Mouse (Mus musculus): ENCODE measurements around the gene Vps72. TPM values are rescaled to one million over a fixed set of nuclear protein-coding genes. Genes with fewer than 3 reads are reported as not detected.
A peak's percentile ranks its signal among the peaks of the same experiment; 100 is the strongest.
"Not testable (repeated sequence)": the region's sequence is repeated elsewhere in the genome, so short reads cannot be mapped to it uniquely, and the experiment has no call there.

Vps72 gene
- 10 to 100 TPM; 36.2 to 43.7 TPM for total RNA-seq (2021)

DNA sequence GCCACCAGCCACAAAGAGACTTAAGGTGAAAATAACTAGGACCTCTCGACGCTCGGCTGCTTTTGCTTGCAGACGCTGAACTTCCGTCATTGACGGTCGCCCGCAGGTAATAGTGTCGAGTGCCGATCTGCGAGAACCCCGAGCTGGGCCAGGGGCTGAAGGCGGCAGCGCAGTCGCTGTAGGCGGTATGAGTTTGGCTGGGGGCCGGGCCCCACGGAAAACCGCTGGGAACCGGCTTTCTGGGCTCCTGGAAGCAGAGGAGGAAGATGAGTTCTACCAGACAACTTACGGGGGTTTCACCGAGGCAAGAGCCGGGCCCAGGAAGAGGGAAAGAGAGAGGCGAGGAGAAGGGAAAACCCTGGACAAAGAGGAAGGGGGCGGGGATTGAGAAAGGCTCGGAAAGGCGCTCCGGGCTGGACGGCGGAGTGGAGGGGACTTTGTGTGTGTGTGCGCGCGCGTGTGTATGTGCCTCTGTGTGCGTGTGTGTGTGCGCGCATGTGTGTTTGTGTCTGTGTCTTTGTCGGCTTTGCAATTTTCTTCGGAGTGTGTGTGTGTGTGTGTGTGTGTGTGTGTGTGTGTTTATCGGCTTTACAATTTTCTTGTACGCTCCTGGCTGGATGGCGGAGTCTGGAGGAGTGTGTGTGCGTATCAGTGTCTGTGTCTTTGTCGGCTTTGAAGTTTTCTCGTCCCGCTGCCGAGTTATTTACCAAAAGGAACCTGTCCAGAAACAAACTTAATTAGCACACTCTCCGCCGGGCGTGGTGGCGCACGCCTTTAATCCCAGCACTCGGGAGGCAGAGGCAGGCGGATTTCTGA is at the start of gene Vps72:
TSS of gene Vps72 (plus strand) at position 112 of the 816 bp plus-strand sequence.
- intact Hi-C loops (cut with DNase I): loop anchor here (2.0 kb wide), 1 partner anchor 22 kb away; no protein-coding TSS in a partner anchor
- peak; percentile 91 to 96 for DNase-seq (ENCODE audit: low spot score in 2 of 2)

DNA sequence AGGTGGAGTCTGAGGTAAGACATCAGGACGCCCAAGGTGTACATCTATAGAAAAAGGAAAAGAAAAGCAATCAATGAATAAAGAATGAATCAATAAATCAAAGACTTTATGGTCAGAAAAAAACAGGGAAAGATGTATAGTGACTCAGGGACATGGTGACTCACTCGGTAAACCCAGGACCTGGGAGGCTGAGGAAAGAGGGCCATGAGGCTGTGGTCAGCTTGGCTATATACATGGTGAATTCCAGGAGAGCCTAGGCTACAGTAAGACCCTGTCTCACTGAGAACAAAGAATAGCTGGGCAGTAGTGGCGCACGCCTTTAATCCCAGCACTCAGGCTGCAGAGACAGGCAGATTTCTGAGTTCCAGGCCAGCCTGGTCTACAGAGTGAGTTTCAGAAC is 47.1 kb upstream of the Vps72 start:
- intact Hi-C loops (cut with DNase I): no loop called here
- DNase-seq (ENCODE audit: low spot score in 2 of 2): no peak

DNA sequence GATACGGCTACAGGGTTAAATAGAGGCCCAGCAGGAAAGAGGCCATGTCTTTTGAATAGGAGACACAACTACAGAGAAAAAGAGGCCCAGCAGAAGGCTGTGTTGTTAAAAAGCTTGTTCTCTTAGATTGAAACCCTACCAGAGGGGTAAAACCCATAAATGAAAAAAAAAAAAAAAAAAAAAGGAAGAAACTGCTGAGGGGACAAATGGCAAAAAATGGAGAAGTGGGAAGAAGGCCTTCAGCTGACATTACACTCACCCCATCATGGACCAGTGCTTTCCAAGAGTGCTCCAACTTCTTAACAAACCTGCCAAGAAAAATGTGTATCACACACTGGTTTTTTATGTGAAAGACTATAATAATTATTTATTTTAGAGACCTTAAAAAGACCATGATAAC is 45.3 kb upstream of the Vps72 start:
- no peak for DNase-seq (ENCODE audit: low spot score in 2 of 2)
- intact Hi-C loops (cut with DNase I): no loop called here

DNA sequence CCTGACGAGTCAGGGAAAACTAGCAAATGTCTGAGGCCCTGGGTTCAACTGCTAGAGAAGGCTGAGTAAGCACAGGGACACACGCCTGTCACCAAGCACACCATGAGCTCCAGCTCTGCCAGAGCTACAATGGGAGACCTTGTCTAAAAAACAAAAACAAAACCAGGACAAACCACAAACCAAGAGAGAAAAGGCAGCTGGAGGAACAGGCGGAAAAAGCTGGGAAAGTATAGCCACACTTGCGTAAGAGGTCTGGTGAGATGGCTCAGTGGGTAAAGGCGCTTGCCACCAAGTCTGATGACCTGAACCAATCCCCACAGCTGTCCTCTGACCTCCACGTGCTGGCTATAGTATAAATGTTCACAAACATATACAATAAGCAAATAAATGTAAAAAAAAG is 44.7 kb upstream of the Vps72 start:
- no peak for DNase-seq (ENCODE audit: low spot score in 2 of 2)
- intact Hi-C loops (cut with DNase I): no loop called here

DNA sequence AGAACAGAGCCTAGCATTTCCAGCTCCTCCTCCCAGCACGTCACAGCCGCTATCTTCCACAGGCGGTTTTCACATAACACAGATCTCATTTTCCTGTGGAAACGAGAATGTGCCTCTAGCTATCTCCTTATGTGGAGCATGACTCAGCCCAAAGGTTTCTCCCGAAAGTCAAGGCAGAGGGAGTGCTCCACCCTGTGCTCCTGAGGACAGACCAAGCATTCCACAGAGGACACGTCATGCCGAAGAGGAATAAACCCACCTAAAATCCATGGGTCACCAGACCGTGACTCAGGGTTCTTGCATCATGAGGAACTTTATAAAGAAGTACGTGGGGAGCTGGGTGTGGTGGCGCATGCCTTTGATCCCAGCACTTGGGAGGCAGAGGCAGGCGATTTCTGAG is 44.3 kb upstream of the Vps72 start:
- DNase-seq (ENCODE audit: low spot score in 2 of 2): peak in 1 of 2 experiments; percentile 63
- intact Hi-C loops (cut with DNase I): no loop called here

DNA sequence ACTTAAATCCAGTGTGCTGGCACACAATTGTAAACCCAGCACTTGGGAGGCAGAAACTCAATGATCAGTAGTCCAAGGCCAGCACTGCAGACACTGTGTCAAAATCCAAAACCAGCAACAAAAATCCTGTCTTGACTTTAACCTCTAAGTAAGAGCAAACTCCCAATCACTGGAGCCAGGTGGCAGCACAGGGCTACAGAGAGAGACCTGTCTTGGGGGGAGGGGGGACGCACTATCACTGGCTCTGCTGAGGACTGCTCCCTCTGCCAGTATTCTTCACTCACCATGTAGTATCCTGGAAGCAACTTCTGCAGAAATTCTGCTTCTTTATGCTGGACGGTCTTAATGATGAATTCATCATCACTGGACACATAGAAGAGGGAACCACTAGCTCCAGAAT is 39.2 kb upstream of the Vps72 start:
- intact Hi-C loops (cut with DNase I): no loop called here
- DNase-seq (ENCODE audit: low spot score in 2 of 2): no peak

DNA sequence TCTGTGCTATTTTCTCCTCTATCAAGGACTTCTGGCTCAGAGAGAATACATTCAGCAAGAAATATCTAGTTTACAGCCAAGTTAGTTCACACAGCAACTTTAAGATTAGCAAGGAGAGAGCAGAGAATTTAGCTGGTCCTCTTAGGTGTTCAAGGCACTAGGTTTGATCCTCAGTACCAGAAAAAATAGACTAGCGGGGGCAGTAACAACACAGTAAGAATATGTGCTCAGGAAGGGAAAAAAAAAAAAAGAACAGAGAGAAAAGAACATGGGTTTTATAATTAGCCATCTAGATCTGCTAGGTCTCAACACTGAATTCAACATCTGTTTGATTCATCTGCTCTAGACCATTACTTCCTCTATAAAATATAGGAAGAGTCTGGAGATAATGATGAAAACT is 22.8 kb upstream of the Vps72 start:
- intact Hi-C loops (cut with DNase I): loop anchor here (2.0 kb wide), 1 partner anchor 17 kb away; no protein-coding TSS in a partner anchor
- peak in 1 of 2 experiments; percentile 51 for DNase-seq (ENCODE audit: low spot score in 2 of 2)

DNA sequence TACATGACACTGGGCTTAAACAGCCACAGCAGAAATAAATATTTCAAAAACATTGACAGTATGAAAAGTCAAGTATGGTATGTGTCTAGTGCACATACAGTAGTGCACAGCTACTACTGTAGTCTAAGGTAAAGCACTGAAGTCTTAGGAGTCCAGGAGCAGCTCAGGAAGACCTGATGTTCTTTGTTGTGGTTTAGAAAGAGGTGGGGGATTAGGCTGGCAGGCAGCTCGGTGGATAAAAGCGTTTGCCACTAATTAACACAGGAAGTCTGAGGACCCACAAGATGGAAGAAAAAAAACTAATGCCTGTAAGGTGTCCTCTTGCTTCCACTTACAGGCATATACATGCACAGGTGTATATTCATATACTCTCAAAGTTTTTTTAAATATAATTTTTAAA is 10.0 kb upstream of the Vps72 start:
- DNase-seq (ENCODE audit: low spot score in 2 of 2): no peak
- intact Hi-C loops (cut with DNase I): no loop called here

DNA sequence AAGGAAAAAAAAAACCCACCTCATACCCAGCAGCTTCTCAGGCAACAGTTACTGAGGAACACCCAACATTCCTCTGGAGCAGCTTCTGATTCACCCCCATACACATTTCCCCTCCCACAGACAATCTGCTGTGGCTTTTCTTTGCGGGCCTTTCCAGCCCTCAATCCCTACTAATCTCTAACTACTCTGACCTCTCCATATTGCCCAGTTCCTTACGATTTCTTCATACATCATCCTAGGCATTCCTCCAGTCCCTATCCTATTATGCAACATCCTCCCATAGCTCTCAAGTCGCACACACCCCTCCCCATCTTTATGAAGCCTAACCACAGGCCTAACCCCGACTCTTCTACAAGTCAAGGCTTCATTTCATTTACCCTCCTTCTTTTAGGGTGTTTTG is 5.7 kb upstream of the Vps72 start:
- intact Hi-C loops (cut with DNase I): loop anchor here (2.0 kb wide), 1 partner anchor 16 kb away; no protein-coding TSS in a partner anchor
- peak; percentile 48 to 84 for DNase-seq (ENCODE audit: low spot score in 2 of 2)

DNA sequence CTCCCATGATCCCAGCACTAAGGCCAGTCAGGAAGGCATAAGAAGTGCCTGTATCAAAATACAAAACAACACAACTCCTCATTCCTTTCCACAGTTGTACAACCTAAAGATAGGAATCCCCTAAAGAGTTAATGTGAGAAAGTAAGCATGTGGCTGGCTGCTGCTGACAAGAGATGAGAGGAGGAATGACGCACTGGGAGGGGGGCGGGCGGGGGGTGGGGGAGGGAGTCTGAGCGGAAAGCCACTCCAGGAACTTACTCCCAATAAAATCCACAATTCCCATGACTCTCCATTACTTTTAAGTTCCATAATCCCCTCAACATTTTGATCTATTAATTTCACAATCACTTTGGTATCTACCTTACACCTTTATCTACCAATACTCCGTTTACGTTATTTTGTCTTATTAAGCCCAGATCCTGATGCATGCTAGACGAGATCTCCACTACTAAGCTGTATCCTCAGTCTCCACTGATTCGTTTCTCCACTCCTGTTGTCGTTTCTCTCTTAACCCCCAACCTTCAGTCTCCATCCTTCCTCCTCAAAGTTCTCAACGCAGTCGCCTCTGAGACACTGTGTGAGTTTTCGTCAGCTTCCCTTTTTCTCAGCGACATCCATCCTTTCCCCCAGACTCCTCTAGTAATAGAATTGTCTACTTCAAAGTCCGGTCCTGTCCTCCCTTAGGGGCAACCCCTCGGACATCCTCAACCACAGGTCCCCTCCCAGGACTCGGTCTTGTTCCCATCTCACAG is 5.1 kb upstream of the Vps72 start:
- DNase-seq (ENCODE audit: low spot score in 2 of 2): peak in 1 of 2 experiments; percentile 47
- intact Hi-C loops (cut with DNase I): loop anchor here (2.0 kb wide), 2 partner anchors 17 to 53 kb away; no protein-coding TSS in a partner anchor

DNA sequence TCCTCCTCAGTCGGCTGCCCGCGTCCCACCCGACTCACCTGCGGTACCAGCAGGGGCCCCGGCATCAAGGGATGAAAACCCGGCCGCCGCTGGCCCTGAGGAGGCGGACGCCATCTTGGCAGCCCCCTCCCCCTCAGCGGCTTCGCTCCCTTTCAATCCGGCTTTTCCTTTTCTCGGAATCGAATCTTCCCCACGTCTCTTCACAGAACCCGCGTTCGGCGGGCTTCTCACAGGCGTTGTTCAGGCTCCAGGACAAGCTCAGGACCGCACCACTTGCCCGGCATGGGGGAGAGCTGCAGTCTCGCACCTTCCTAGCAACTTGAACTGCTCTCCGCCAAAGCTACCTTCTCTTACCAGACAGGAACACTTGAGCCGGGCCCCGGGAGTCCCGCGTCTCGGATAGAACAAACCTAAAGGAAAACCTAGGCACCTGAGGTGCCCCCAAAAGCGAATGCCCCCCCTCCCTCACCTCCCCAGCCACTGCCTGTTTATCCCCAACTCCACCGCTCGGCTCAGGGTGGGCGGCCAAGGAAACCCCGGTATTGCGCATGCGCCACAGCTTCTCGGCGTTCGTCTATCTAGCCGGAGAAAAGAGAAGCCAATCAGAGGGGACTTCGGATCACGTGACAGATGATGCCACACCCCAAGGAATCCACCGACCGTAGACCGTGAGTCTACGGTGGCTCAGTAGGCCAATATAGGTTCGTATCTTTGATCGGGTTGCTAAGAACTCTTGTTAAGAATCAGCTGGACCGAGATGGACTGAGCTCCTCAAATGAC is 4.3 kb upstream of the Vps72 start, which contains the start of gene Pip5k1a:
TSS of gene Pip5k1a (minus strand) at position 593 of the 780 bp plus-strand sequence.
- peak; percentile 95 to 99 for DNase-seq (ENCODE audit: low spot score in 2 of 2)
- intact Hi-C loops (cut with DNase I): loop anchor here (2.0 kb wide), 1 partner anchor 54 kb away; no protein-coding TSS in a partner anchor

DNA sequence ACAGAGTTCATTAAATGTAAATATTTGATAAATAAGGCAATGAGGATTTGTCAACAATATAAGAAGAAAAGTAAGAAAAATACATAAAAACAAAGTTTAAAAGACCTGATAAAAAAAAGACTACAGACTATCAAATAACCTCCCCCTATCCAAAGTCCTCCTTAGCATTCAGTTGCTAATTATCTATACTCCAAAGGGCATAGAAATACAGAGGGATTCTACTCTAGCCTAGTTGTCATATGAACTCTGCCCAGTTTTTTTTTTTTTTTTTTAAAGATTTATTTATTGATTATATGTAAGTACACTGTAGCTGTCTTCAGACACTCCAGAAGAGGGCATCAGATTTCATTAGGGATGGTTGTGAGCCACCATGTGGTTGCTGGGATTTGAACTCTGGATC is 3.5 kb upstream of the Vps72 start:
- intact Hi-C loops (cut with DNase I): loop anchor here (2.0 kb wide), 1 partner anchor 55 kb away; no protein-coding TSS in a partner anchor
- not testable (repeated sequence) for DNase-seq (ENCODE audit: low spot score in 2 of 2)

DNA sequence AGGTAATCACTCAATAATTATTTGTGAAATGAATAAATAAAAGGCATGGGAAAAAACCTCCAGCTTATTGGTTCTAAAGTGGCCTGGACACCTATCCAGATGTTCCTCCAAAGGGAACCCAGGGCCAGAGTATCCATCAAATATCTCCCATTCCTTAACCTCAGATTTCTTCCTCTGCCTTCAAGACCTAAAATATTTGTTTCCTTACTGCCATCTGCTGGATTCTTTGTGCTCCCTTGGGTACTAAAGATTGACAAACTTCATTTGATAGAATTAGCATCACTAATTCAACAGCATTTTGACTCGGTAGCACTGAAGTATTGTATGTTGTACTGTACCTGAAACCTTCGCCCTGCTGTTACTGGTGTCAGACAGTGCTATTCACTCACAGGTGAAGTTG is 2.9 kb upstream of the Vps72 start:
- DNase-seq (ENCODE audit: low spot score in 2 of 2): peak in 1 of 2 experiments; percentile 44
- intact Hi-C loops (cut with DNase I): loop anchor here (2.0 kb wide), 1 partner anchor 55 kb away; no protein-coding TSS in a partner anchor

DNA sequence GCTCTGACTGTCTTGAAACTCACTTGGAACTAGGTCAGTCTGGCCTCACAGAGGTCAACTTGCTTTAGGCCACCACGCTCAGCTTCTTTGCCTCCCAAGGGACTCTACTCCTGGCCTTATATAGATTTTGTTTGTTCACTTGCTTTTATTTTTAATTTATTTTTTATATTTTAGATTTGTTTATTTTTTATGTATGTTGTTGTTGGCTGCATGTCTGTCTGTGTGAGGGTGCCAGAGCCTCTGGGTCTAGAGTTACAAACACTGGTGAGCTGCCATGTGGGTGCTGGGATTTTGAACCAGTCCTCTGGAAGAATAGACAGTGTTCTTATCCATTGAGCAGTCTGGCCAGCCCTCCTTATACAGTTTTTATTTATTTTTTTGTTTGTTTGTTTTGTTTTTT is 1.9 kb downstream of the Vps72 start:
- intact Hi-C loops (cut with DNase I): no loop called here
- DNase-seq (ENCODE audit: low spot score in 2 of 2): no peak

DNA sequence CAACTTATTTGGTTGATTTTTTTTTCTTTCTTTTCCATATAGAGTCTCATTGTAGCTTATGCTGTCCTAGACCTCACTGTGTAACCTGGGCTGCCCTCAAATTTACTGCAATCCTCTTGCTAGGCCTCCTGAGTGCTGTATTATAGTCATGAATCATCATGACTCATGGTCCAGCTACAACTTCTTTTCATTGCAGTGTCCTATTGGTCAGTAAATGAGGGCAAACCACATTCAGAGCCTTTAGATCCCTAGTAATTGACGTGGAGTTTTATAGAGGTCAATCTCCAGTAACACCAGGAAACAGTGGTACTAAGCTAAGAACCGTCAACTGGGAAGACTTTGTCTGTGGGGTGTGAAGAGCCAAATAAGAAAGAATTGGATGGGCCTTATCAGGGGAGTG is 6.9 kb downstream of the Vps72 start:
- DNase-seq (ENCODE audit: low spot score in 2 of 2): no peak
- intact Hi-C loops (cut with DNase I): no loop called here

DNA sequence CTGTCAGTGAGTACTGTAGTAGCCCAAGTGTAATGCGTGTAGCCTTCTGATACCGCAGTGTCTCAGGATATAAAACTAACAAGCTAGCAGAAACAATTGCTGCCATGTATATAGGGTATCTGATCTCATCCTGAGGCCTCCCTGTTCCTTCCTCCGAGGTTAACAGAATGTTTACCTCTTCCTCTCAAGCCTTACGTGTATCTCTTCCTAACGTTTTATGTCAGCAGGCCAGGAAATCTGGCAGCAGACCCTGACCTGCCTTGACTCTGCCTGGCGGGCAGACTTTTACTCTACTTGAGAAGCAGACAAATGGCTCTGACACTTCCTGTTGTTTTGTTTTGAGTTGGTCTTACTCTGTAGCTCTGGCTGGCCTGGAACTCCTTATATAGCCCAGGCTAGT is 10.8 kb downstream of the Vps72 start:
- intact Hi-C loops (cut with DNase I): no loop called here
- DNase-seq (ENCODE audit: low spot score in 2 of 2): no peak

DNA sequence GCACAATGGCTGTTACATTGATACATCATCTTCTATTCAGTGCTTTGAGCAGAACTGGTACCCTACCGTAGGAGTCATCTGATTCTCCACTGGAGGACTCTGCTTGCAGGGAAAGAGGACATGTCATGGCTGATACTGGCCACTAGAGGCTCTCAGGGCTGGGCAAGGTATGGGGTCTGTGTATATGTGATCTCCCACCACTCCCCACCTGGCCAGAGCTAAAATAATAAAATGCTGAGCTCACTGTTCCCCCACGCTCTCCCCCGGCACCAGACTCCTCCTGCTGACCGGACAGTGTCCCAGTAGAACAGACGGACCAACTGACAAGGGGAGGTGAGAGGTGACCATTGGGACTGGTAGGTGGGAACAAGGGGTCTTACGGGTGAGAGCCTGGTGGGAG is 13.4 kb downstream of the Vps72 start, which contains the start of gene Tmod4:
TSS of gene Tmod4 (plus strand) at position 231 of the 400 bp plus-strand sequence.
- intact Hi-C loops (cut with DNase I): no loop called here
- no peak for DNase-seq (ENCODE audit: low spot score in 2 of 2)

DNA sequence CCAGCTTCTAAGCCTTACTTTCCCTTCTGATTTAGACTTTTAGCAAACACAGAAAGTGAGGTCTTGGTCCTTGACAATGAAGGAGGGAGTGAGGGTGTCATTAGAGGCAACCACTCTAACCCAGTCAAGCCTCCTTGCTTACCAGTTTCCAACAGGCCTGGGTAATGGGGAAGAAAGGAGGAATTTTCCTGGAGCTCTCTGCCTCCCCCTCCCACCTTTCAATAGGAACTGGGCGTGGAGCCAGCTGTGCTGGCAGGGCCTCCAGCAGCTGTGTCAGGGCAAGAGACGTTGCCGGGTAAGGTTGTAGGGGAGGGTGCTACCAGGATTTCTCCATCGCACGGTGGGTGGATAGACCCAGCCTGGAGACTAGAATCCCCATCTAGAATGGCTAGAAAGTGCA is 14.2 kb downstream of the Vps72 start:
- intact Hi-C loops (cut with DNase I): no loop called here
- peak in 1 of 2 experiments; percentile 42 for DNase-seq (ENCODE audit: low spot score in 2 of 2)

DNA sequence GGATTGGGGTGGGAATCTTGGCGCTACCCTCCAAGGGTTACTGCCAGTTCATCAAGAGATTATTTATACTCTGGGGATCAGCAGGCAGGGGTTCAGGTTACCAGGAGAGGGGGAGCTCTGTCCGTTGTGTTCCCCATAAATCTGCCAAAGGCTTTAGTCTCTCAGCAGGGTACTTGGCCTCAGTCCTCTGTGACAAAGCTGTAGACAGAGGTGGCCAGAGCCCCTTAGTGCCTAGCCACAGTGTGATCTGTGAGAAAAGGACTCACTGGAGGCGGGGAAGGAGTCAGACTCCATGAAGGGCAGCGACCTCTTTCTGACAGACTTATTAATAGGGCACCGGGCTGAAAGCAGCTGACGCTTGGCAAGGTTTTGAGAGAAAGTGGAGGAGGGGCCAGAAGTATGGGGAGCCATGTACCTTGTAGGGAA is 18.4 kb downstream of the Vps72 start:
- intact Hi-C loops (cut with DNase I): no loop called here
- DNase-seq (ENCODE audit: low spot score in 2 of 2): no peak

DNA sequence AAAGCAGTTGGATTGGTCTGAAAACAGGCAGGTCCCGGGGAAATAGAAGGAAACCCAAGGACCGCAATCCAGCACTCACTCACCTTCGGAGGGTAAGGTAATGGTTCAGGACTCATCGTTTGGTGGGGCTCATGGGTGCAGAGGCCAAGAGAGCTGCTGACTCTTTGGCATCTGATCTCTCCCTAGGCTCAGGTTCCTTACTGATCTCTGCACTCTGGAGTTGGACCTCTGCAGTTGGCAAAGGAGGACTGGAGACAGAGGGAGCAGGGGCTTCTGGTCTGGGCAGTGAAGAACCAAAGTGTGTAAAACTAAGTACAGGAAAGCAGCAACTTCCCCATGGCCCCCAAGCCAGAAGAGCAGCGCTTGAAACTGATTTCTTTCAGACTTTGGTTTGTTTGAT is 19.3 kb downstream of the Vps72 start:
- no peak for DNase-seq (ENCODE audit: low spot score in 2 of 2)
- intact Hi-C loops (cut with DNase I): no loop called here
